Comparison of ENCODE assay signal across 12 mouse cellular contexts in genomic region chr12:73476421-73476858, GRCm38 (mm10).
DNase-seq lines count a peak whose midpoint lies in the region; ATAC-seq lines count a peak whose summit lies in the region.
"Had no signal": no experiment of that assay in that cellular context is flagged by ENCODE, and none has a peak within 500 bp of the region (broad histone marks: within the 10 kb centered on the region; RNA-seq: fewer than 3 reads in every experiment).

No protein-coding gene starts in this region.

- H3K27me3 ChIP-seq in heart, embryonic 14.5 days (ENCODE audit: control insufficient read depth, insufficient read depth, low read length), result no peaks in the 10 kb centered on the region
- H3K27me3 ChIP-seq in neural tube, embryonic 15.5 days (replicated peaks), result no peaks in the 10 kb centered on the region
- peaks cover 25% of the 10 kb centered on the region for H3K27me3 ChIP-seq in limb, embryonic 10.5 days (ENCODE audit: low read depth, poor library complexity, severe bottlenecking)
- H3K27me3 ChIP-seq: CH12.LX; hindbrain, embryonic 15.5 days had no signal

- H3K4me3 ChIP-seq in heart, embryonic 14.5 days (ENCODE audit: control insufficient read depth in 1 of 2, insufficient read depth in 1 of 2, low read depth in 1 of 2, low read length in 2 of 2), result no peak overlapping the region
- H3K4me3 ChIP-seq in neural tube, embryonic 15.5 days (replicated peaks), result no peak overlapping the region
- H3K4me3 ChIP-seq in limb, embryonic 10.5 days, result no peak overlapping the region
- H3K4me3 ChIP-seq: hindbrain, embryonic 15.5 days had no signal

- peaks cover 8 to 11% of the 10 kb centered on the region in 2 experiments for H3K4me1 ChIP-seq in heart, embryonic 14.5 days (ENCODE audit: control insufficient read depth in 2 of 2, insufficient read depth in 2 of 2, low read length in 2 of 2)
- H3K4me1 ChIP-seq in neural tube, embryonic 15.5 days, result peaks cover 3% of the 10 kb centered on the region; the same call in 1 of the 2 replicates
- H3K4me1 ChIP-seq in limb, embryonic 10.5 days, result peaks cover 29% of the 10 kb centered on the region

- no peak overlapping the region for H3K27ac ChIP-seq in heart, embryonic 14.5 days (replicated peaks in 1 of 2; ENCODE audit: control insufficient read depth in 1 of 2, insufficient read depth in 1 of 2, low read depth in 2 of 2, low read length in 2 of 2)
- no peak overlapping the region for H3K27ac ChIP-seq in neural tube, embryonic 15.5 days (replicated peaks)
- 0 out of 2 replicates have a peak overlapping the region, but pooled peaks have one; percentile 7 for H3K27ac ChIP-seq in limb, embryonic 10.5 days
- H3K27ac ChIP-seq: hindbrain, embryonic 15.5 days had no signal

- WGBS in heart, embryonic 14.5 days, result 3% methylated on average over 7 of the region's 7 CpGs
- WGBS in neural tube, embryonic 15.5 days, result 22% methylated on average over 7 of the region's 7 CpGs
- WGBS in limb, embryonic 10.5 days, result under 1% methylated on average over 7 of the region's 7 CpGs

- intact Hi-C loops in heart, postnatal 10 days (cut with DNase I), result no loop called here

- H3K9ac ChIP-seq in heart, embryonic 14.5 days (ENCODE audit: low read length), result no peak overlapping the region
- H3K9ac ChIP-seq in neural tube, embryonic 15.5 days (replicated peaks), result no peak overlapping the region
- H3K9ac ChIP-seq: hindbrain, embryonic 15.5 days had no signal

- ATAC-seq in heart, embryonic 14.5 days (ENCODE audit: insufficient number of reproducible peaks, insufficient read depth, low FRiP score, low read depth), result no peak
- ATAC-seq in neural tube, embryonic 15.5 days (ENCODE audit: low FRiP score), result no peak

- no peaks in the 10 kb centered on the region for H3K9me3 ChIP-seq in heart, embryonic 14.5 days (ENCODE audit: control insufficient read depth, low read length)
- H3K9me3 ChIP-seq in neural tube, embryonic 15.5 days (replicated peaks), result no peaks in the 10 kb centered on the region
- H3K9me3 ChIP-seq in limb, embryonic 10.5 days (replicated peaks), result no peaks in the 10 kb centered on the region
- H3K9me3 ChIP-seq: hindbrain, embryonic 15.5 days had no signal

- DNase-seq in heart, postnatal 10 days, result no peak
- DNase-seq in neural tube, embryonic 10.5 days (ENCODE audit: extremely low spot score, low spot score), result peak; percentile 20
- DNase-seq in limb, embryonic 10.5 days (ENCODE audit: low spot score), result no peak
- no peak for DNase-seq in right cerebral cortex, adult 2 months (ENCODE audit: low spot score in 2 of 2)
- DNase-seq in cerebellum, postnatal 36 days, result no peak
- DNase-seq in layer of hippocampus, postnatal 25 days (ENCODE audit: extremely low spot score in 1 of 2, low spot score in 1 of 2), result no peak
- DNase-seq: adrenal gland, adult 8-10 months; lung, postnatal 36 days had no signal

- no peaks in the 10 kb centered on the region for H3K36me3 ChIP-seq in heart, embryonic 14.5 days (ENCODE audit: control insufficient read depth, insufficient read depth, low read length)
- H3K36me3 ChIP-seq in neural tube, embryonic 15.5 days, result no peaks in the 10 kb centered on the region
- no peaks in the 10 kb centered on the region for H3K36me3 ChIP-seq in limb, embryonic 10.5 days
- H3K36me3 ChIP-seq: hindbrain, embryonic 15.5 days had no signal

- 0 out of 2 replicates have a peak overlapping the region, but pooled peaks have one; percentile 4 for H3K4me2 ChIP-seq in heart, embryonic 14.5 days (ENCODE audit: low read length)
- no peak overlapping the region for H3K4me2 ChIP-seq in neural tube, embryonic 15.5 days
- H3K4me2 ChIP-seq: hindbrain, embryonic 15.5 days had no signal
